Mouse (Mus musculus): ENCODE results near the gene Gstm2.
"Not testable (repeated sequence)": the region's sequence is repeated elsewhere in the genome, so short reads cannot be mapped to it uniquely, and the experiment has no call there.

Gene Gstm2

GRCm38 (mm10) chr3:107949461-107949860 lies 36.8 kb downstream of the Gstm2 start:
- DNase-seq (ENCODE audit: extremely low read depth, insufficient read length, low spot score): not testable (repeated sequence)

- DNase-seq (ENCODE audit: extremely low read depth, insufficient read length, low spot score): no peak
Measured at GRCm38 (mm10) chr3:107945729-107946128, 40.5 kb downstream of the Gstm2 start.

- no peak for DNase-seq (ENCODE audit: extremely low read depth, insufficient read length, low spot score)
Measured at GRCm38 (mm10) chr3:107943239-107943990, 42.8 kb downstream of the Gstm2 start, which contains the start of gene Gstm6. Gstm6 (minus strand) TSS chr3:107943749.

- DNase-seq (ENCODE audit: extremely low read depth, insufficient read length, low spot score): no peak
Measured at GRCm38 (mm10) chr3:107941261-107941660, 45.0 kb downstream of the Gstm2 start.

- no peak for DNase-seq (ENCODE audit: extremely low read depth, insufficient read length, low spot score)
Measured at GRCm38 (mm10) chr3:107940524-107940923, 45.7 kb downstream of the Gstm2 start.

GRCm38 (mm10) chr3:107939830-107940229 lies 46.4 kb downstream of the Gstm2 start:
- DNase-seq (ENCODE audit: extremely low read depth, insufficient read length, low spot score): no peak

GRCm38 (mm10) chr3:107939403-107939802 lies 46.9 kb downstream of the Gstm2 start:
- DNase-seq (ENCODE audit: extremely low read depth, insufficient read length, low spot score): peak; percentile 81

- DNase-seq (ENCODE audit: extremely low read depth, insufficient read length, low spot score): no peak
Measured at GRCm38 (mm10) chr3:107935888-107936287, 50.4 kb downstream of the Gstm2 start.

- DNase-seq (ENCODE audit: extremely low read depth, insufficient read length, low spot score): no peak
Measured at GRCm38 (mm10) chr3:107935268-107935667, 51.0 kb downstream of the Gstm2 start.

- no peak for DNase-seq (ENCODE audit: extremely low read depth, insufficient read length, low spot score)
Measured at GRCm38 (mm10) chr3:107932128-107932527, 54.1 kb downstream of the Gstm2 start.

Measured in 3134 (cell line).